15 mouse cellular contexts compared by ENCODE assay signal in the genomic region with DNA sequence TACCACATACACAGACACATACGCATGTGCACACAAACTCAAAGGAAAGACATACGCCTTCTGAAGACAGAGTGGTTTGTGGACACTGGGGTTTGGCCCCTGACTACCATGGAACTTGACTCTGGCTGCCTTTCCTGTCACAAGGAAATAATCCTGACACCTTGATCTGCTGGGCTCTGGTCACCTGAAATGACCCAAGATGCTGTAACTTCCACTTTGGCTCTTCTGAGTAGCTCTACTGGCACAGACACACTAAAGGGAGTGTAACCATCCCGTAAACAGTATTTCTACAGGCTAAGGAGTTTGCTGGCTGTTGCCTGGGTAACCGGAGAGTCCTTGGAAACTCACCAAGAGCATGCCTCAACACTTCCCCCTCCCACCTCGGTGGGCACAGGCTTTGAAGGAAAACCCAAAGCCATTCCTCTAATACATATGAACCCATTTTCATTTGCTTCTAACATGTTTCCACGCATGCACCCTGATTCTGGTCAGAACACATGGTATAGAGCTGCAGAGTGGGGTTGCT.
A peak's percentile ranks its signal among the peaks of the same experiment; 100 is the strongest.
DNase-seq lines count a peak whose midpoint lies in the region; ATAC-seq and TF ChIP-seq lines count a peak whose summit lies in the region.
"Had no signal": no experiment of that assay in that cellular context is flagged by ENCODE, and none has a peak within 500 bp of the region (broad histone marks: within the 10 kb centered on the region; RNA-seq: fewer than 3 reads in every experiment).

No protein-coding gene starts in this region.

- H3K4me2 ChIP-seq in forebrain, embryonic 13.5 days, result no peak overlapping the region
- no peak overlapping the region for H3K4me2 ChIP-seq in forebrain, embryonic 12.5 days
- H3K4me2 ChIP-seq in lung, postnatal 0 days (replicated peaks; ENCODE audit: low read depth, low read length), result no peak overlapping the region
- H3K4me2 ChIP-seq: embryonic facial prominence, embryonic 13.5 days had no signal

- H3K9ac ChIP-seq in forebrain, embryonic 13.5 days, result no peak overlapping the region
- H3K9ac ChIP-seq in forebrain, embryonic 12.5 days, result no peak overlapping the region
- H3K9ac ChIP-seq in lung, postnatal 0 days (replicated peaks; ENCODE audit: low read depth), result no peak overlapping the region
- H3K9ac ChIP-seq: embryonic facial prominence, embryonic 13.5 days had no signal

- H3K36me3 ChIP-seq in forebrain, embryonic 13.5 days (ENCODE audit: poor library complexity, severe bottlenecking), result no peaks in the 10 kb centered on the region
- no peaks in the 10 kb centered on the region for H3K36me3 ChIP-seq in forebrain, embryonic 12.5 days (replicated peaks)
- H3K36me3 ChIP-seq in lung, postnatal 0 days (ENCODE audit: insufficient read depth, low read length), result no peaks in the 10 kb centered on the region
- H3K36me3 ChIP-seq: embryonic facial prominence, embryonic 13.5 days had no signal

- 0 out of 2 replicates have a peak, but pooled peaks cover 3% of the 10 kb centered on the region for H3K4me1 ChIP-seq in forebrain, embryonic 13.5 days
- peaks cover 3% of the 10 kb centered on the region; the same call in 1 of the 2 replicates for H3K4me1 ChIP-seq in forebrain, embryonic 12.5 days
- H3K4me1 ChIP-seq in lung, postnatal 0 days (ENCODE audit: insufficient read depth, low read depth, low read length), result no peaks in the 10 kb centered on the region

- intact Hi-C loops in left cerebral cortex, postnatal 25 days (cut with DNase I), result no loop called here

- H3K27me3 ChIP-seq in forebrain, embryonic 13.5 days, result no peaks in the 10 kb centered on the region
- no peaks in the 10 kb centered on the region for H3K27me3 ChIP-seq in forebrain, embryonic 12.5 days
- no peaks in the 10 kb centered on the region for H3K27me3 ChIP-seq in lung, postnatal 0 days (replicated peaks; ENCODE audit: insufficient read depth, low read length)
- H3K27me3 ChIP-seq: embryonic facial prominence, embryonic 13.5 days had no signal

- TF ChIP-seq EP300 in lung, postnatal 0 days (IDR thresholded peaks at IDR 0.05), result no peak

- H3K27ac ChIP-seq in forebrain, embryonic 13.5 days, result no peak overlapping the region
- no peak overlapping the region for H3K27ac ChIP-seq in forebrain, embryonic 12.5 days
- no peak overlapping the region for H3K27ac ChIP-seq in lung, postnatal 0 days (ENCODE audit: low read length)
- H3K27ac ChIP-seq: embryonic facial prominence, embryonic 13.5 days had no signal

- TF ChIP-seq CTCF in lung, postnatal 0 days (IDR thresholded peaks at IDR 0.05), result no peak

- 0 out of 2 replicates have a peak, but pooled peaks have one; percentile 45 for ATAC-seq in forebrain, embryonic 13.5 days
- no peak for ATAC-seq in forebrain, embryonic 12.5 days (ENCODE audit: low FRiP score)
- ATAC-seq in lung, postnatal 0 days, result peak; percentile 36; the same call in 1 of the 2 replicates

- 66% methylated on average over 6 of the region's 6 CpGs for WGBS in forebrain, embryonic 13.5 days
- 74% methylated on average over 6 of the region's 6 CpGs for WGBS in forebrain, embryonic 12.5 days
- 53% methylated on average over 6 of the region's 6 CpGs for WGBS in lung, postnatal 0 days

- no peaks in the 10 kb centered on the region for H3K9me3 ChIP-seq in forebrain, embryonic 13.5 days (replicated peaks)
- no peaks in the 10 kb centered on the region for H3K9me3 ChIP-seq in forebrain, embryonic 12.5 days
- H3K9me3 ChIP-seq in lung, postnatal 0 days (ENCODE audit: low read length), result no peaks in the 10 kb centered on the region
- H3K9me3 ChIP-seq: embryonic facial prominence, embryonic 13.5 days had no signal

- peak; percentile 23 to 41 for DNase-seq in left cerebral cortex, postnatal 25 days (ENCODE audit: low spot score in 2 of 2)
- no peak for DNase-seq in left cerebral cortex, adult 11 months (ENCODE audit: low spot score)
- DNase-seq in adrenal gland, postnatal 14 days, result peak; percentile 57
- peak; percentile 31 for DNase-seq in lung, postnatal 0 days (ENCODE audit: low spot score)
- DNase-seq in embryo, embryonic 9.5 days (ENCODE audit: extremely low spot score), result no peak
- DNase-seq in MN1 (ENCODE audit: low spot score), result no peak
- DNase-seq: cerebellum, adult 11-12 months; heart, adult 18-20 months; heart, postnatal 36 days; kidney, postnatal 36 days; liver; thymus, adult 2 months had no signal

- H3K4me3 ChIP-seq in forebrain, embryonic 13.5 days, result no peak overlapping the region
- H3K4me3 ChIP-seq in forebrain, embryonic 12.5 days (replicated peaks), result no peak overlapping the region
- no peak overlapping the region for H3K4me3 ChIP-seq in lung, postnatal 0 days (ENCODE audit: low read depth, low read length)
- H3K4me3 ChIP-seq: embryonic facial prominence, embryonic 13.5 days had no signal

Comparison
In these comparisons a context has a peak if more than half of its experiments do, and no peak if none do; other contexts are left out.
1. DNase-seq: peak in left cerebral cortex, postnatal 25 days (2 of 2), adrenal gland, postnatal 14 days (single experiment) and lung, postnatal 0 days (single experiment); none in left cerebral cortex, adult 11 months (single experiment), embryo, embryonic 9.5 days (single experiment) and MN1 (single experiment).